Mouse (Mus musculus): ENCODE data around the gene Nrip1.

Gene Nrip1

DNA sequence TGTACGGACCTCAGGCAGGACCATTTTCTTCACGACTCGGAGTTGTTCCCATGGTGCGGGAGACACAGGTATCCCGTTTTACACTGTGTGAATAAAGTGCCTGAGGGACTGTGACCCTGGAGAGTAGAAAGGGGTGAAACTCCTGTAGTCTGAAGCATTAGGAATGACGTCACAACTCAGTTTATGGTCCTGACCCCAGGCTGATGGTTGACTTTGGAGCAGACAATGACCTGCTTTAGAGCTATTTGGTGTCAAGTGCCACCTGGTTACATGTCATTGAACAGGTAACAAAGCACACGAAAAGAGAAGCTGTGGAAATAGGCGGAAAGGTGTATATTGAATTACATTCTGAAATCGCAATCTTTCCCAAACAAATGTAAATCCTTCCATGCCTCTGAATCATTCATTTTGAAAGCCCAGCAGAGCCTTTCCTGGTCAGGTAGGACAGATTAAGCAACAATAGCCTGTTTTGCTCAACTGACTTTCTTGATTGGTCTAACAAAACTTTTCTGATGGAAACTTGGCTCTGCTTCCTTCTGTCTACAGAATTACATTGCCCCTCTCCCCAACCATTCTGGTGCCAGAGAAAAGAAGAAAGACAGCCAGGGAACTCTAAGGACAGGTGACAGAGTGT is 106.9 kb downstream of the Nrip1 start:
- no peak for DNase-seq

GRCm38 (mm10) chr16:76265874-76266273 is 107.8 kb downstream of the Nrip1 start:
- no peak for DNase-seq

DNA sequence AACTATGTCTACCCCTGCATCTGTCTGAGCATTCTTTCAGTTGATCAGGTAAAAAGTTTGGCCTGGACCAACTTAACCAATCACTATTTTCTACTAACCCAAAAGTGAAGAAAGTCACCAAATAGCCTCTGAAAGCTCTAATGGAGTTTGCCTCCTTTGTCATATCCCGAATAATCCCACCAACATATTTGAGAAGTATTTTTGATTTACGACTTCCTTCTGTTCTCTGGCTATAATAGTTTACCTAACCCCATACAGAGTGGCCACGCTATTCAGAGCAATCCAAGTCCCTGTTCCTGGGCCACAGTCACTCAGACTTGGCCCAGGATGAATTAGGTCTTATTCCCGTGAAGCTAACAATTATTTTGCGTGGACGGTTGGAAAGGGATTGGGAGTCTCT is 108.3 kb downstream of the Nrip1 start:
- no peak for DNase-seq

GRCm38 (mm10) chr16:76263393-76263792 is 110.2 kb downstream of the Nrip1 start:
- no peak for DNase-seq

GRCm38 (mm10) chr16:76260296-76260695 is 113.3 kb downstream of the Nrip1 start:
- no peak for DNase-seq

DNA sequence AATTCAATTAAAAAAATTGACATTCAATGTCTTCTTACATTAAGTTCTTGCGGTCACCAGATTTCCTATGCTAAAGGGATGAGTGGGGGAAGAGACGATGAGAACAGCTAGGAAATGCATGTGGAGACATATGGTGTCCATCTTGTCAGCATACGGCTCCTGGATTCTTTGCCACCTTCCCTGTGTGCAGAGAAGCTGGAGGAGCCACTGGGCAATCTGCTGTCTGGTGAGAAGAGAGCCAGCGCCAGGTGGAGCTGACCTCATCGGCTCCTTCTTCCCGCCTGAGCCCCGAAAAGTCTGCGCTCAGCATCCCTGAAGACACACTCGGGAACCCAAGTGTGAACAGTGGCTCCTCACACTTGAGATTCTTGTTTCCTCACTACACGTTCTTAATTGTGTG is 121.8 kb downstream of the Nrip1 start:
- DNase-seq = no peak

- DNase-seq = no peak
Observed at GRCm38 (mm10) chr16:76249345-76250091, 124.1 kb downstream of the Nrip1 start.

DNA sequence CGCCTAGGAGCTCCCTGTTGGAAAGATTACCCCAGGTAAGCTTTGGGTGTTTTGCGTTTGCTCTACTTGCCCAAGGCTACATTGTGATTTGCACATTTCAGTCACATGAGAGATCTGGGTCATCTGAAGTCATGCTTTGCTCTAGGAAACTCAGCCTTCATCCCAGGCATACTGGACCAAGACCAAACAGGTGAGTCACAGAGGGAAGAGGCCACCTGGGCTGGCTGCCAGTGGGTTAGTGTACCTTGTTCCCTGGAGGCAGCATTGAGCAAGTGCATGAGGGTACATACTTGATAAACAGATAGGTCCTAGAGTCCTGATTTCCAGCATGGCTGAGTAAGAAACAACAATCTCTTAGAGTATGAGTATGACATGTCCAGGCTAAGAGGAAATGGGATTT is 130.8 kb downstream of the Nrip1 start:
- DNase-seq = peak; percentile 68

- DNase-seq = no peak
Observed at GRCm38 (mm10) chr16:76241266-76241665, 132.4 kb downstream of the Nrip1 start.

DNA sequence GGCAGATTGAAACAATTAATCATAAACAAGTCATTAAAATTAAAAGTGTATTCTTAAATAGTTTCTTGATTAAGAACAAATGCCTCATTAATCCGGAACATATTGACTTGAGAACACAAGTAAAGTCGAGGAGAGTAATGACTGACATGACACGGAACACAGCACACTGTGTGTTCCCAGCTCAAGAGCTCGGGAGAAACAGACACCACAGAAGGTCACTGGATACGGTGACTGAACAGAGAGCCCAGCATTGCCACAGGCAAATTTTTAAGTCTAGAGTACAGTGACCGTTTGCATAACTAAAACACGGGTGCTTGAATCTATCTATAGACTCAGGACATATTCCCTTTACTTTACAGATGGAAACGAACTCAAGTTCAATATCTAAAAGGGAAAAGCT is 134.3 kb downstream of the Nrip1 start:
- peak; percentile 54 for DNase-seq

GRCm38 (mm10) chr16:76238784-76239183 is 134.8 kb downstream of the Nrip1 start:
- no peak for DNase-seq

All from kidney, adult 9 months (tissue).